Mouse (Mus musculus) heart, embryonic 11.5 days (tissue): Measurements from ENCODE around the gene Lbhd2. TPM values are rescaled to one million over a fixed set of nuclear protein-coding genes. Genes with fewer than 3 reads are reported as not detected.

ENCODE experiments used
- ATAC-seq: fragments of 200-750 bp; cut with Nextera tagmentation; replicated peaks from 2 replicates; pipeline ENCODE4 v1.8.0; 2017; ENCODE audit warnings: moderate library complexity; ENCODE audit not compliant: insufficient number of reproducible peaks, low FRiP score, low TSS enrichment
- H3K27ac ChIP-seq: fragments of 300-500 bp; sonication (generic); 2 replicates; pipeline ENCODE4 v1.5.1; 2014; ENCODE audit warnings: mild to moderate bottlenecking, low read depth, low read length
- H3K27me3 ChIP-seq: fragments of 300-500 bp; sonication (generic); 2 replicates; pipeline ENCODE4 v1.6.1; 2014; ENCODE audit warnings: mild to moderate bottlenecking, low read length, mixed read lengths; ENCODE audit not compliant: control insufficient read depth, insufficient read depth
- H3K36me3 ChIP-seq: fragments of 300-500 bp; sonication (generic); 2 replicates; pipeline ENCODE4 v1.6.1; 2014; ENCODE audit warnings: mild to moderate bottlenecking, low read length, moderate library complexity, mixed read lengths; ENCODE audit not compliant: control insufficient read depth, insufficient read depth
- H3K4me1 ChIP-seq: fragments of 300-500 bp; sonication (generic); 2 replicates; pipeline ENCODE4 v1.6.1; 2014; ENCODE audit warnings: low read length; ENCODE audit not compliant: control insufficient read depth, insufficient read depth
- H3K4me2 ChIP-seq: fragments of 300-500 bp; sonication (generic); 2 replicates; pipeline ENCODE4 v1.6.1; 2014; ENCODE audit warnings: mild to moderate bottlenecking, moderate library complexity
- H3K4me3 ChIP-seq: fragments of 300-500 bp; sonication (generic); 2 replicates; pipeline ENCODE4 v1.5.1; 2014; ENCODE audit warnings: low read depth, low read length
- H3K9ac ChIP-seq: fragments of 300-500 bp; sonication (generic); 2 replicates; pipeline ENCODE4 v1.6.1; 2014; ENCODE audit warnings: mild to moderate bottlenecking, low read depth, low read length, moderate library complexity
- H3K9me3 ChIP-seq: fragments of 300-500 bp; sonication (generic); replicated peaks from 2 replicates; pipeline ENCODE4 v1.6.1; 2016; ENCODE audit warnings: low read length; ENCODE audit not compliant: control insufficient read depth
- WGBS: fragments of 180-500 bp; shearing (Covaris S2); extraction: QIAGEN DNeasy Blood & Tissue Kit; methylation state at CpG from one replicate; pipeline ENCODE4 v1.1.7; 2014; ENCODE audit not compliant: insufficient replicate concordance; 5-methylcytosine and 5-hydroxymethylcytosine counted together
- polyA plus RNA-seq: library from polyadenylated mRNA; unstranded; fragments of >200 nt; fragmentation: Nextera tagmentation; extraction: Ambion mirVana; gene quantifications from 2 replicates; pipeline ENCODE4 v1.2.1, GENCODE M21; 2014

Gene Lbhd2
- polyA plus RNA-seq, 1 experiment from 2014 or later: 0.50 TPM

- Histone ChIP-seq H3K4me3 (peak overlapping the region; percentile 99), H3K27me3 (no peaks in the 10 kb centered on the region), H3K9me3 (no peaks in the 10 kb centered on the region), H3K4me2 (peak overlapping the region; percentile 87), H3K9ac (peak overlapping the region; percentile 96), H3K36me3 (no peaks in the 10 kb centered on the region), H3K4me1 (peaks cover 30% of the 10 kb centered on the region), H3K27ac (0 out of 2 replicates have a peak overlapping the region, but pooled peaks have one; percentile 30)
- 53% methylated on average over 12 of the region's 12 CpGs for WGBS
- ATAC-seq: no peak
These were observed 31.1 kb upstream of the Lbhd2 start for GRCm38 (mm10) chr12:111375559-111375958.

GRCm38 (mm10) chr12:111376053-111376452 lies 30.6 kb upstream of the Lbhd2 start:
- Histone ChIP-seq H3K4me2 (peak overlapping the region; percentile 87), H3K9me3 (no peaks in the 10 kb centered on the region), H3K4me3 (peak overlapping the region; percentile 99), H3K9ac (peak overlapping the region; percentile 96), H3K36me3 (no peaks in the 10 kb centered on the region), H3K4me1 (peaks cover 27% of the 10 kb centered on the region), H3K27me3 (no peaks in the 10 kb centered on the region), H3K27ac (0 out of 2 replicates have a peak overlapping the region, but pooled peaks have one; percentile 30)
- WGBS: 24% methylated on average over 6 of the region's 6 CpGs
- ATAC-seq: no peak

- H3K36me3 ChIP-seq: no peaks in the 10 kb centered on the region
- H3K27me3 ChIP-seq: no peaks in the 10 kb centered on the region
- ATAC-seq: peak; percentile 33
- peaks cover 27% of the 10 kb centered on the region for H3K4me1 ChIP-seq
- peak overlapping the region; percentile 87 for H3K4me2 ChIP-seq
- WGBS: under 1% methylated on average over 41 of the region's 49 CpGs
- H3K9ac ChIP-seq: peak overlapping the region; percentile 96
- peak overlapping the region; percentile 99 for H3K4me3 ChIP-seq
- no peaks in the 10 kb centered on the region for H3K9me3 ChIP-seq
- H3K27ac ChIP-seq: peak overlapping the region; percentile 97
These were observed 29.7 kb upstream of the Lbhd2 start for GRCm38 (mm10) chr12:111376826-111377331.

GRCm38 (mm10) chr12:111377376-111377973 lies 29.1 kb upstream of the Lbhd2 start, which contains the start of gene Cdc42bpb:
Gene Cdc42bpb (minus strand): TSS chr12:111377718.
- WGBS: under 1% methylated on average over 77 of the region's 94 CpGs
- Histone ChIP-seq H3K4me3 (peak within 1 kb of the TSS; percentile 99), H3K9ac (peak within 1 kb of the TSS; percentile 96)

GRCm38 (mm10) chr12:111377986-111378490 lies 28.6 kb upstream of the Lbhd2 start:
- peaks cover 27% of the 10 kb centered on the region for H3K4me1 ChIP-seq
- peak overlapping the region; percentile 97 for H3K27ac ChIP-seq
- peak overlapping the region; percentile 79 for H3K9ac ChIP-seq
- no peaks in the 10 kb centered on the region for H3K9me3 ChIP-seq
- peak overlapping the region; percentile 99 for H3K4me3 ChIP-seq
- peak overlapping the region; percentile 87 for H3K4me2 ChIP-seq
- no peaks in the 10 kb centered on the region for H3K27me3 ChIP-seq
- no peaks in the 10 kb centered on the region for H3K36me3 ChIP-seq
- under 1% methylated on average over 32 of the region's 32 CpGs for WGBS
- 0 out of 2 replicates have a peak, but pooled peaks have one; percentile 0 for ATAC-seq

More at GRCm38 (mm10) chr12:111377376-111377973, 29.1 kb upstream of the Lbhd2 start, which contains the start of gene Cdc42bpb:
- H3K36me3 ChIP-seq: no peaks in the 10 kb centered on the region
- peak within 1 kb of the TSS; percentile 97 for H3K27ac ChIP-seq
- ATAC-seq: peak; percentile 93
- H3K4me2 ChIP-seq: peak within 1 kb of the TSS; percentile 87
- no peaks in the 10 kb centered on the region for H3K27me3 ChIP-seq
- no peaks in the 10 kb centered on the region for H3K9me3 ChIP-seq
- H3K4me1 ChIP-seq: peaks cover 27% of the 10 kb centered on the region

- Histone ChIP-seq H3K4me3 (no peak overlapping the region), H3K4me2 (peak overlapping the region; percentile 87), H3K27ac (no peak overlapping the region), H3K36me3 (no peaks in the 10 kb centered on the region), H3K9me3 (no peaks in the 10 kb centered on the region), H3K4me1 (peaks cover 21% of the 10 kb centered on the region), H3K27me3 (no peaks in the 10 kb centered on the region), H3K9ac (peak overlapping the region; percentile 79; the same call in 1 of the 2 replicates)
- no peak for ATAC-seq
- WGBS: 67% methylated on average over 12 of the region's 12 CpGs
These were observed 27.8 kb upstream of the Lbhd2 start for GRCm38 (mm10) chr12:111378812-111379211.

GRCm38 (mm10) chr12:111385883-111386641 lies 20.5 kb upstream of the Lbhd2 start:
- Histone ChIP-seq H3K36me3 (no peaks in the 10 kb centered on the region), H3K9ac (no peak overlapping the region), H3K27ac (peak overlapping the region; percentile 84), H3K4me3 (no peak overlapping the region), H3K4me1 (peaks cover 13% of the 10 kb centered on the region), H3K9me3 (no peaks in the 10 kb centered on the region), H3K27me3 (no peaks in the 10 kb centered on the region), H3K4me2 (no peak overlapping the region)
- peak; percentile 35 for ATAC-seq
- 76% methylated on average over 13 of the region's 13 CpGs for WGBS

- Histone ChIP-seq H3K4me1 (peaks cover 13% of the 10 kb centered on the region), H3K9ac (no peak overlapping the region), H3K36me3 (no peaks in the 10 kb centered on the region), H3K9me3 (no peaks in the 10 kb centered on the region), H3K27me3 (no peaks in the 10 kb centered on the region), H3K4me2 (no peak overlapping the region; the same call in 1 of the 2 replicates), H3K27ac (peak overlapping the region; percentile 84), H3K4me3 (no peak overlapping the region)
- 35% methylated on average over 8 of the region's 8 CpGs for WGBS
- peak; percentile 77 for ATAC-seq
These were observed 19.9 kb upstream of the Lbhd2 start for GRCm38 (mm10) chr12:111386642-111387120.
